Comparison of ENCODE assay signal across 7 mouse cellular contexts in the genomic region with DNA sequence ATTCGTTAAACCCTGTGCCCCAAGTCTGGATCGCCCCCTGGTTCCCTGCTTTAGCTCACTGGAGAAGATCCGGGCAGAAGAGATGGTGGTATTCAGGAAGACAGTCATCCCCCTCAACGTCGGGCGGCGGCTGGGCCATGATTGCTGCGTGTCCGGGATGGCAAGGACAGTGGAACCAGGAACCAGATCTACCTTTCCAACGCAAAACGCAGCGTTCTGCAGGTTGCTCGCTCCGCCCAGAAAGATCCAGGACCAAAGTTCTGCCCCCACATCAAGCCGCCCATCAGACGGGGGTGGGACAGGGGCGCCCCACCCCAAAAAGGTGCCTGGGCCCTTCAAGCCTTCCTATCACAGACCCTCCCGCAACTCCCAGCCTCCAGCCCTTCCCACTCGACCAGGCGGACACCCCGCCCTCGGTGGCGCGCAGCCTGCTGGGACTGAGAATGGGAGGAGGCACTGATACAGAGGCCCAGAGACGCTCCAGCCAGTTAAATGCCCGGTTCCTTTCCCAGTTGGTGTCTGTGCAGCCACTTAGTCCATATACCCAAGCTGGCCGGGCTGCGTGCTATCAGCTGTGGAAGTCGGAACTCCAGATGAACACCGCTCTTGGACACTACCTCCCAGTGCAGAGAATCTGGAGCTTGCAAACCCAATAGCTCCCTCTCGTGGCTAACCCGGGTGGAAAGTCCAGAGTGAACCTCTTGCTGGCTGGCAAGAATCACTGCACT. TPM values are rescaled to one million over a fixed set of nuclear protein-coding genes. Genes with fewer than 3 reads are reported as not detected.
DNase-seq lines count a peak whose midpoint lies in the region; ATAC-seq lines count a peak whose summit lies in the region.

Gene Decr2, minus strand, starts transcription at position 433 of the 728 bp plus-strand sequence.

- peak within 1 kb of the TSS; percentile 43 for H3K4me3 ChIP-seq in embryonic facial prominence, embryonic 11.5 days (ENCODE audit: low read depth, low read length)
- peak within 1 kb of the TSS; percentile 61 for H3K4me3 ChIP-seq in limb, embryonic 10.5 days
- peak within 1 kb of the TSS; percentile 59 for H3K4me3 ChIP-seq in midbrain, embryonic 13.5 days (replicated peaks)

- H3K4me1 ChIP-seq in embryonic facial prominence, embryonic 11.5 days (ENCODE audit: control insufficient read depth, insufficient read depth, low read length): no peaks in the 10 kb centered on the region
- peaks cover 20% of the 10 kb centered on the region for H3K4me1 ChIP-seq in limb, embryonic 10.5 days
- peaks cover 16% of the 10 kb centered on the region; the same call in 1 of the 2 replicates for H3K4me1 ChIP-seq in midbrain, embryonic 13.5 days (replicated peaks)

- H3K4me2 ChIP-seq in embryonic facial prominence, embryonic 11.5 days (ENCODE audit: low read depth, low read length): peak within 1 kb of the TSS; percentile 70
- H3K4me2 ChIP-seq in midbrain, embryonic 13.5 days (replicated peaks): peak within 1 kb of the TSS; percentile 90

- H3K36me3 ChIP-seq in embryonic facial prominence, embryonic 11.5 days (replicated peaks; ENCODE audit: control insufficient read depth, insufficient read depth, low read depth, low read length): no peaks in the 10 kb centered on the region
- H3K36me3 ChIP-seq in limb, embryonic 10.5 days: peaks cover 35% of the 10 kb centered on the region
- no peaks in the 10 kb centered on the region for H3K36me3 ChIP-seq in midbrain, embryonic 13.5 days

- 0 out of 2 replicates have a peak within 1 kb of the TSS, but pooled peaks have one; percentile 16 for H3K27ac ChIP-seq in embryonic facial prominence, embryonic 11.5 days (replicated peaks; ENCODE audit: low read depth, low read length)
- peak within 1 kb of the TSS; percentile 65; the same call in 1 of the 2 replicates for H3K27ac ChIP-seq in limb, embryonic 10.5 days
- peak within 1 kb of the TSS; percentile 82 for H3K27ac ChIP-seq in midbrain, embryonic 13.5 days

- no peaks in the 10 kb centered on the region for H3K9me3 ChIP-seq in embryonic facial prominence, embryonic 11.5 days (replicated peaks; ENCODE audit: control insufficient read depth, low read length)
- H3K9me3 ChIP-seq in limb, embryonic 10.5 days (replicated peaks): no peaks in the 10 kb centered on the region
- H3K9me3 ChIP-seq in midbrain, embryonic 13.5 days: no peaks in the 10 kb centered on the region

- under 1% methylated on average over 32 of the region's 32 CpGs for WGBS in embryonic facial prominence, embryonic 11.5 days
- WGBS in limb, embryonic 10.5 days: 3% methylated on average over 32 of the region's 32 CpGs
- 2% methylated on average over 31 of the region's 32 CpGs for WGBS in midbrain, embryonic 13.5 days

- H3K27me3 ChIP-seq in embryonic facial prominence, embryonic 11.5 days (ENCODE audit: control insufficient read depth, insufficient read depth, low read length): no peaks in the 10 kb centered on the region
- no peaks in the 10 kb centered on the region for H3K27me3 ChIP-seq in limb, embryonic 10.5 days (ENCODE audit: low read depth, poor library complexity, severe bottlenecking)
- H3K27me3 ChIP-seq in midbrain, embryonic 13.5 days: no peaks in the 10 kb centered on the region

- peak; percentile 87 for ATAC-seq in embryonic facial prominence, embryonic 11.5 days (replicated peaks; ENCODE audit: insufficient number of reproducible peaks, low FRiP score, low TSS enrichment, low read depth)
- peak; percentile 88 for ATAC-seq in granulocyte monocyte progenitor cell, adult 5-6 weeks (replicated peaks; ENCODE audit: poor library complexity, severe bottlenecking)
- peak; percentile 85 for ATAC-seq in midbrain, embryonic 13.5 days

- DNase-seq in adrenal gland, postnatal 14 days: peak; percentile 95
- peak; percentile 95 for DNase-seq in embryonic facial prominence, embryonic 11.5 days (ENCODE audit: low spot score)
- peak; percentile 96 for DNase-seq in kidney, adult 11 months
- peak; percentile 90 for DNase-seq in limb, embryonic 10.5 days (ENCODE audit: low spot score)
- peak; percentile 71 for DNase-seq in spleen, adult 12 weeks (ENCODE audit: low spot score)

- H3K9ac ChIP-seq in embryonic facial prominence, embryonic 11.5 days (replicated peaks; ENCODE audit: low read length): peak within 1 kb of the TSS; percentile 64
- H3K9ac ChIP-seq in midbrain, embryonic 13.5 days (replicated peaks): peak within 1 kb of the TSS; percentile 78

RNA-seq across cellular contexts. Expression of gene Decr2, which starts in this region (rescaled TPM):
- total RNA-seq in adrenal gland, postnatal 14 days (2021): 34.2 and 42.3 TPM in 2 replicates
- 18.8 and 19.0 TPM in 2 replicates for polyA plus RNA-seq in embryonic facial prominence, embryonic 11.5 days (2014; fragmentation: Nextera tagmentation; extraction: Ambion mirVana)
- total RNA-seq in granulocyte monocyte progenitor cell, adult 5-6 weeks (2014; fragmentation: Nextera tagmentation): 5.7 and 13.3 TPM in 2 replicates
- 14.8 and 17.0 TPM in 2 replicates for total RNA-seq in granulocyte monocyte progenitor cell, adult 5-6 weeks (2017)
- 23.0 and 26.3 TPM in 2 replicates for polyA plus RNA-seq in limb, embryonic 10.5 days (2016; fragmentation: Nextera tagmentation; extraction: Ambion mirVana)
- polyA plus RNA-seq in midbrain, embryonic 13.5 days (2015; fragmentation: Nextera tagmentation; extraction: Ambion mirVana): 27.0 and 28.2 TPM in 2 replicates

Comparison
In these comparisons a context has a peak if more than half of its experiments do, and no peak if none do; other contexts are left out.
1. Peak in every context shown above with its lines: DNase-seq, ATAC-seq, H3K4me3 ChIP-seq and H3K27ac ChIP-seq.
2. H3K27ac ChIP-seq: peak in every context shown above with its lines; median percentile 82 in midbrain, embryonic 13.5 days; 65 in limb, embryonic 10.5 days; 16 in embryonic facial prominence, embryonic 11.5 days.